Mouse (Mus musculus): Measurements from ENCODE around the gene Fut2. TPM values are rescaled to one million over a fixed set of nuclear protein-coding genes. Genes with fewer than 3 reads are reported as not detected.

Fut2 gene
- polyA plus RNA-seq, 1 experiment, result 0.01 TPM

DNA sequence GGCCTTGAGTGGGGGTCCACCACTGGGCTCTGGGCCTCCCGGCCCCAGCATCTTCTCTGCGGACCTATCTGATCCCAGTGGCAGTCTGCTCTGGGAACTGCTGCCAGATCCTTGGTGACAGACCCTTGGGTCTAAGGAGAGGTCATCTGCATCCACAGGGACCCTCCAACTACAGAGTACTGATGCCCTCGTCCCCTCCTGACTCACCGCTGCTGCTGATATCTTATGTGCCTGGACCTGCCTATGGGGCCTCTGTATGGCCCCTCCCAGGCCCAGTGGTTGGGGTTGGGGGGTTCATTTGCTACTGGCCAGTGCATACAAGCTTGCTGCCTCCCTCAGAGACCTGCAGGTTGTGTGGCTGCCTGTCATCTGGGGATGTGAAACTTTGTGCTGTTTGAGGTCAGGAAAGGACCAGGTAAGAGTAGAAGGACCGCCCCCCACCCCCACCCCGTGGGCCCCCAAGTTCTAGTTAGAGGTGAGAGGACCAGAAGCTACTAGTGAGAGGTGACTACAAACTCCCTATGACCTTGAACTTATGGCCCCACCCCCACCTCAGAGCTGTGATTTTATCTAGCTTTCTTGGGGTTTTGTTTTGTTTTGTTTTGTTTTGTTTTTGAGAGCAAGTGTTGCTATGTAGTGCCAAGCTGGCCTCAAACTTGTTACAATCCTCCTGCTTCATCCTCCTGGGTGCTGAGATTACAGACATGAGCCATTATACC is 21.2 kb downstream of the Fut2 start:
- Histone ChIP-seq H3K79me2 (ENCODE audit: control insufficient read depth, insufficient read depth) (no peaks in the 10 kb centered on the region), H3ac (ENCODE audit: control insufficient read depth, insufficient read length, low read depth) (no peak overlapping the region), H3K36me3 (ENCODE audit: control insufficient read depth, insufficient read depth) (no peaks in the 10 kb centered on the region), H3K79me3 (ENCODE audit: low read depth) (no peaks in the 10 kb centered on the region), H3K4me3 (ENCODE audit: insufficient read depth, poor library complexity, severe bottlenecking) (no peak overlapping the region), H3K27me3 (ENCODE audit: control insufficient read depth, insufficient read depth, insufficient read length) (no peaks in the 10 kb centered on the region)
- TF ChIP-seq FOSL1 (IDR thresholded peaks at IDR 0.05; ENCODE audit: insufficient read depth, low read length, poor library complexity, severe bottlenecking), result no peak
- TF ChIP-seq MYOD1 (IDR thresholded peaks at IDR 0.05; ENCODE audit: control insufficient read depth, insufficient read length, low read depth), result no peak
- no peak for TF ChIP-seq CTCF (IDR thresholded peaks at IDR 0.05; ENCODE audit: control insufficient read depth, insufficient read depth, insufficient read length)
- TF ChIP-seq CEBPB (IDR thresholded peaks at IDR 0.05; ENCODE audit: low read depth), result no peak
- TF ChIP-seq USF1 (IDR thresholded peaks at IDR 0.05; ENCODE audit: low read depth), result no peak
- TF ChIP-seq MYOG (IDR thresholded peaks at IDR 0.05; ENCODE audit: control insufficient read depth, extremely low read depth, insufficient read length), result no peak
- TF ChIP-seq MAX (IDR thresholded peaks at IDR 0.05), result no peak

DNA sequence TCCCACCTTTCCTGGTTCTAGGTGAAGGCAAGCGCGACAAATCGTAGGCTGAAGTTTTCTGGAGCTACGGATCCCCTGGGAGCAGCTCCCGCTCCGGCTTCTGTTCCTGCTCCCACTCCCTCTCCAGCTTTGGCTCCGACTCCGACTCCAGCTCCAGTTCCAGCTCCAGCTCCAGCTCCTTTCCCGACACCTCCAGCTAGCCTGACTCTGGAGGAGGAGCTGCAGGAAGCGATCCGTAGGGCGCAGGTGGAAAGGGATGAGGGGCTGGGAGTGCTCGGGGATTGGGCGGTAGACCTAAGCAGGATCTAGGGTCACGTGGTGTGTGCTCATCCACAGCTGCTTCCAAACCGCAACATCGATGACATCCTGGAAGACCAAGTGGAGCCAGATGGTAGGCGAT is 22.0 kb downstream of the Fut2 start:
- no peak overlapping the region for H3K4me3 ChIP-seq (ENCODE audit: insufficient read depth, poor library complexity, severe bottlenecking)
- H3ac ChIP-seq (ENCODE audit: control insufficient read depth, insufficient read length, low read depth), result no peak overlapping the region
- no peaks in the 10 kb centered on the region for H3K79me3 ChIP-seq (ENCODE audit: low read depth)
- no peaks in the 10 kb centered on the region for H3K36me3 ChIP-seq (ENCODE audit: control insufficient read depth, insufficient read depth)
- no peaks in the 10 kb centered on the region for H3K79me2 ChIP-seq (ENCODE audit: control insufficient read depth, insufficient read depth)
- no peaks in the 10 kb centered on the region for H3K27me3 ChIP-seq (ENCODE audit: control insufficient read depth, insufficient read depth, insufficient read length)
- TF ChIP-seq MAX (IDR thresholded peaks at IDR 0.05) (no peak), CTCF (IDR thresholded peaks at IDR 0.05; ENCODE audit: control insufficient read depth, insufficient read depth, insufficient read length) (no peak), CEBPB (IDR thresholded peaks at IDR 0.05; ENCODE audit: low read depth) (no peak), FOSL1 (IDR thresholded peaks at IDR 0.05; ENCODE audit: insufficient read depth, low read length, poor library complexity, severe bottlenecking) (no peak), MYOG (IDR thresholded peaks at IDR 0.05; ENCODE audit: control insufficient read depth, extremely low read depth, insufficient read length) (no peak), USF1 (IDR thresholded peaks at IDR 0.05; ENCODE audit: low read depth) (no peak), MYOD1 (IDR thresholded peaks at IDR 0.05; ENCODE audit: control insufficient read depth, insufficient read length, low read depth) (no peak)

DNA sequence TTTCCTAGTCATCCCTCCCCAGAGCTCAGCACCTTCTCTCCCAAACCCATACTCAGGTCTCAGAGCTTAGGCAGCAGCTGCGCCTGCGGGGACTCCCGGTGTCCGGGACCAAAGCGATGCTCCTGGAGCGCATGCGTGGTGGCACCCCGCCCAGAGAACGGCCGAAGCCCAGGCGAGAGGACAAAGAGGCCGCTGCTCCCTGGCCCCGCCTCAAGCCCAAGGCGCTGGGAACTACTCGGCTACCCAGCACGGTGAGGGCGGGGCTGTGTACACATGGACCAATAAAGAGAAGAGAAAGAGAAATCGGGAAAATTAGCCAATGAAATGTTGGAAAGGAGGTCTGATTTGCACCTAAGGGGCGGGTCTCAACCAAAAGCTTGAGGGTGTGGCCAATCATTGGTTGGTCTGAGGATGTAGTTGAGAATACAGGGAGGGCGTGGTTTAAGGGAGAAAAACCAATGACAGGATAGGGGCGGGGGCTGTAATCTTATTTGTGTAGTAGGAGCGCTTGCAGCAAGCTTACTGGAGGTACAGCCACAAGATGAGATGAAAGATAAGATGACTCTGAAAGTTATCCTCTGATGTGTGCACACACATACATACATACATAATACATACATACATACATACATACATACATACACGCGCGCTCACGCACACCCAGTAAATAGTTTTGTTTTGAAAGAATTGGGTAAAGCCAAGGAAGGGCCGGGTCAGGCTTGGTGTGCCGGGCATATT is 22.6 kb downstream of the Fut2 start:
- H3K27me3 ChIP-seq (ENCODE audit: control insufficient read depth, insufficient read depth, insufficient read length), result no peaks in the 10 kb centered on the region
- H3K36me3 ChIP-seq (ENCODE audit: control insufficient read depth, insufficient read depth), result no peaks in the 10 kb centered on the region
- no peaks in the 10 kb centered on the region for H3K79me3 ChIP-seq (ENCODE audit: low read depth)
- H3K4me3 ChIP-seq (ENCODE audit: insufficient read depth, poor library complexity, severe bottlenecking), result no peak overlapping the region
- no peak for TF ChIP-seq FOSL1 (IDR thresholded peaks at IDR 0.05; ENCODE audit: insufficient read depth, low read length, poor library complexity, severe bottlenecking)
- TF ChIP-seq MYOG (IDR thresholded peaks at IDR 0.05; ENCODE audit: control insufficient read depth, extremely low read depth, insufficient read length), result no peak
- TF ChIP-seq USF1 (IDR thresholded peaks at IDR 0.05; ENCODE audit: low read depth), result no peak
- no peak for TF ChIP-seq CTCF (IDR thresholded peaks at IDR 0.05; ENCODE audit: control insufficient read depth, insufficient read depth, insufficient read length)
- H3ac ChIP-seq (ENCODE audit: control insufficient read depth, insufficient read length, low read depth), result peak overlapping the region; percentile 41
- H3K79me2 ChIP-seq (ENCODE audit: control insufficient read depth, insufficient read depth), result no peaks in the 10 kb centered on the region

DNA sequence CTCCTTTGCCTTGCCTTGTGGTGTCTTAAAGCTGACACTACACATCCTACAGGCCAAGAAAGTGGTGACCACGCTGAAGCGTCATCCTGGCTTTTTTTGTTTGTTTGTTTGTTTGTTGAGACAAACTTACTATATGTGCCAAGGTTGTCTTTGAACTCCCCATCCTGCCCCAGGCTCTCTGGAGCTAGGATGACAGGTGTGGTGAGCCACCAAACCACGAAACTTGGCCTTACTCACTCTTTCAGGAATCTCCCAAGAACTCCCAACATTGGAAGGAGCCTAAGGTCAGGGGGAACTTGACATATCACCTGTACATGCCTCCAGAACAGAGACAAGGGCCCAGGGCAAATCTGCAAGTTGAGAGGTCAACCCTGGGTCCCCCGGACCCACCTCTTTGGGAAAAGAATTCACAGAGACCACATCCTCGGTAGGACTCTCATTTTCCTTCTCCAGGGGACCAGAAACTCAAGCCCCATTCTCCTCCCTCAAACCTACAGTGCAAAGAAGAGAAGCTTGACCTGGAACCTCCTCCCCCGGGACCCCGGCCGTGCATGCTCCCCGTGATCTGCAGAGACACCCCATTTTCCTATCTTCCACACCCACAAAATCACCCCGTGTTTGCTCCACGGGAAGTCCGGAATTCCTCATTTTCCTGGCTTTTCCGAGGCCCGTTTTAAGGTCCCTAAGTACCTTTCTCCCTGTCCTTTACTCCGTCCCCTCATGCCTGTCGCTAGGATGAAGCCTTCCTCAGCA is 23.5 kb downstream of the Fut2 start:
- H3K79me2 ChIP-seq (ENCODE audit: control insufficient read depth, insufficient read depth), result no peaks in the 10 kb centered on the region
- H3K79me3 ChIP-seq (ENCODE audit: low read depth), result no peaks in the 10 kb centered on the region
- H3K4me3 ChIP-seq (ENCODE audit: insufficient read depth, poor library complexity, severe bottlenecking), result no peak overlapping the region
- no peaks in the 10 kb centered on the region for H3K27me3 ChIP-seq (ENCODE audit: control insufficient read depth, insufficient read depth, insufficient read length)
- no peak overlapping the region for H3ac ChIP-seq (ENCODE audit: control insufficient read depth, insufficient read length, low read depth)
- TF ChIP-seq CEBPB (IDR thresholded peaks at IDR 0.05; ENCODE audit: low read depth), result no peak
- peak; percentile 13 for TF ChIP-seq MYOD1 (IDR thresholded peaks at IDR 0.05; ENCODE audit: control insufficient read depth, insufficient read length, low read depth)
- no peaks in the 10 kb centered on the region for H3K36me3 ChIP-seq (ENCODE audit: control insufficient read depth, insufficient read depth)

DNA sequence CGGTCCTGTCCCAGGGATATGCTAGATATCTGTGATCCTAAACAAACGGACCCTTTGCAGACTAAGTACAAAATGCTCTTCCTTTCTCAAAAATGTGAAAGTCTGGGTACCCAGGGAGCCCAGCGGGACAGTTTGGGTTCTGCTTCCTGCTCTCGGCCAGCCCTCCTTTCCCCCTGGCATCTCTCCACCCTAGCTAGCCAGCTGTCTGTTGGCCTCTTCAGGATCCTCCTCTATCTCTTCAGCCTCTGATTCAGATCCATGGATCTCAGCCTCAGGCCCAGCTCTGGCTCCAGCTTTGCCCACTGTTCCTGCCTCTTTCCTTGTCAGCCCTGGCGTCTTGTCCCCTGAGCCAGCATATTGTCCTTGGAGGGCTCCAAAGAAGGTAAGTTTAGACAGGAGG is 24.1 kb downstream of the Fut2 start:
- no peak for TF ChIP-seq FOSL1 (IDR thresholded peaks at IDR 0.05; ENCODE audit: insufficient read depth, low read length, poor library complexity, severe bottlenecking)
- TF ChIP-seq CTCF (IDR thresholded peaks at IDR 0.05; ENCODE audit: control insufficient read depth, insufficient read depth, insufficient read length), result no peak
- TF ChIP-seq MYOD1 (IDR thresholded peaks at IDR 0.05; ENCODE audit: control insufficient read depth, insufficient read length, low read depth), result no peak
- no peak for TF ChIP-seq CEBPB (IDR thresholded peaks at IDR 0.05; ENCODE audit: low read depth)
- TF ChIP-seq USF1 (IDR thresholded peaks at IDR 0.05; ENCODE audit: low read depth), result no peak
- no peak for TF ChIP-seq MAX (IDR thresholded peaks at IDR 0.05)
- no peak for TF ChIP-seq MYOG (IDR thresholded peaks at IDR 0.05; ENCODE audit: control insufficient read depth, extremely low read depth, insufficient read length)
- no peaks in the 10 kb centered on the region for H3K36me3 ChIP-seq (ENCODE audit: control insufficient read depth, insufficient read depth)
- no peak overlapping the region for H3ac ChIP-seq (ENCODE audit: control insufficient read depth, insufficient read length, low read depth)
- no peaks in the 10 kb centered on the region for H3K79me2 ChIP-seq (ENCODE audit: control insufficient read depth, insufficient read depth)
- H3K79me3 ChIP-seq (ENCODE audit: low read depth), result no peaks in the 10 kb centered on the region
- H3K4me3 ChIP-seq (ENCODE audit: insufficient read depth, poor library complexity, severe bottlenecking), result no peak overlapping the region
- H3K27me3 ChIP-seq (ENCODE audit: control insufficient read depth, insufficient read depth, insufficient read length), result no peaks in the 10 kb centered on the region

Measured in C2C12 (cell line).